Mouse (Mus musculus): Measurements from ENCODE around the gene Sfpq.

DNA sequence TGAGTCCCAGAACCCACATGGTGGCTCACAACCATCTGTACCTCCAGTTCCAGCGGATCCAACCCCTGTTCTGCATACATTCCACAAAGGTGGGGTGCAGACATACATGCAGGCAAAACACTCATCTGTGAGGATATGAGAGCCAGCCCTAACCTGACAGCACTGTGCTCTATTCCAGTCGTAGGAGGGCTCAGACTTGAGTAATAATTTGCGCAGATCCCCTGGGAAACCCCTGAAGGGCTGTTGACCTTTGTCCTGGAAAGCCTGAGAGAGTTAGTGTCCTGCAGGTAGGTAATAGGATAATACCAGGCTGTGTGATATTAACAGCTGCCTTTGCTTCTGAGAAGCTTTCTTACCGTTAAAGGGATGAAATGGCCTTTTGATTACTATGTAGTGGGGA, 32.6 kb upstream of the Sfpq start:
- TF ChIP-seq EP300 (IDR thresholded peaks at IDR 0.05; ENCODE audit: low read depth) (no peak), CTCF (IDR thresholded peaks at IDR 0.05; ENCODE audit: low read depth) (no peak)

Data from heart, postnatal 0 days (tissue).